Mouse (Mus musculus) thymus, postnatal 10 days (tissue): ENCODE measurements around the gene Itpripl2.

Source experiments
- DNase-seq, 2 experiments: peaks; one replicate each; pipeline ENCODE4 v3.0.0; 2021; ENCODE audit warnings: low spot score in 2 of 2

The Itpripl2 gene

GRCm38 (mm10) chr7:118491431-118492147 lies at the start of gene Itpripl2:
Gene Itpripl2 (minus strand): TSS chr7:118491975.
- DNase-seq = peak; percentile 15 to 45

- no peak for DNase-seq
These were observed 43.3 kb upstream of the Itpripl2 start for GRCm38 (mm10) chr7:118535076-118535475.

GRCm38 (mm10) chr7:118534326-118534725 lies 42.6 kb upstream of the Itpripl2 start:
- no peak for DNase-seq

- DNase-seq = peak; percentile 91 to 93
These were observed 41.4 kb upstream of the Itpripl2 start, which contains the start of gene Coq7 for GRCm38 (mm10) chr7:118533178-118533578. Gene Coq7 (minus strand): TSS chr7:118533356.

GRCm38 (mm10) chr7:118532519-118533177 lies 40.9 kb upstream of the Itpripl2 start:
- DNase-seq = peak; percentile 96

DNA sequence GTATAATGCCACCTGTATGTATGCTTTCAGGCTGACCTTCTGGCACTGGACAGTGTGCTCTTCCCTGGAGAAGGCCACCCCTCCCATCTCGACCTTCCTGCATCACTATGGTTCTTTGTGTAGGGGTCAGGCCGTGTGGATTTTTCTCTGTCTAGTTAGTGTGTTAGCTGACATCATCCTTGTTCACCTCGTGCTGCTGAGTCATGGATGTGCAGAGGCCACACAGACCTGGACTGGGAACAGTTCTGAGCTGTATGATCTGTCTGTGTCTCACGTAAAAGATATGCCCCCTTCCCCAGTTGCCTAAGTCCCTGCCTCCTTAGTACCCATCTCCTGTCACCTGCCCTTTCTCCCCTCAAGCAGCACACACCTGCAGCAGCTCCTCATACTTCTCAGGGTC lies 35.2 kb upstream of the Itpripl2 start:
- no peak for DNase-seq

- DNase-seq = no peak
These were observed 30.3 kb upstream of the Itpripl2 start for GRCm38 (mm10) chr7:118522077-118522476.

- DNase-seq = no peak
These were observed 27.9 kb upstream of the Itpripl2 start for GRCm38 (mm10) chr7:118519661-118520060.

- peak; percentile 35 to 84 for DNase-seq
These were observed 26.9 kb upstream of the Itpripl2 start for GRCm38 (mm10) chr7:118518687-118519086.

- DNase-seq = no peak
These were observed 26.0 kb upstream of the Itpripl2 start for GRCm38 (mm10) chr7:118517819-118518218.

DNA sequence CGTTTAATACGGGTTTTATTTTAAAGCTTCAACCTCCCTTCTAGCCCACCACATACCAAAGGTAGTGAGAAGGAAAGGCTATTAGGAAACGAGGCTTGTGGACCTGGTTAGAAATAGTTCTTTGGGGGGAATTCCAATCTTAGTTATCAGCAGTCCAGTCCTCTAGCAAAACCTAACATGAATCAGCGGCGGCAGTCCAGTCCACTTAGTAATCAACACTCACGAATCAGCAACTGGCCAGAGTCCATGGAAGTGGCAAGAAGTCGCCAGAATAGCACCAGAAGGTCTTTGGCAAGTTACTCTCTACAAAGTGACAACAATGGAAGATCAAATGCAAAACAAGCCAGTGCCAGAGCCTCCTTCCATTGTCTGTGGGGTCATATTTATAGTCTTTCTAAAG lies 16.8 kb upstream of the Itpripl2 start:
- DNase-seq = no peak

- no peak for DNase-seq
These were observed 12.1 kb upstream of the Itpripl2 start for GRCm38 (mm10) chr7:118503844-118504243.

- no peak for DNase-seq
These were observed 10.6 kb upstream of the Itpripl2 start for GRCm38 (mm10) chr7:118502333-118502732.

DNA sequence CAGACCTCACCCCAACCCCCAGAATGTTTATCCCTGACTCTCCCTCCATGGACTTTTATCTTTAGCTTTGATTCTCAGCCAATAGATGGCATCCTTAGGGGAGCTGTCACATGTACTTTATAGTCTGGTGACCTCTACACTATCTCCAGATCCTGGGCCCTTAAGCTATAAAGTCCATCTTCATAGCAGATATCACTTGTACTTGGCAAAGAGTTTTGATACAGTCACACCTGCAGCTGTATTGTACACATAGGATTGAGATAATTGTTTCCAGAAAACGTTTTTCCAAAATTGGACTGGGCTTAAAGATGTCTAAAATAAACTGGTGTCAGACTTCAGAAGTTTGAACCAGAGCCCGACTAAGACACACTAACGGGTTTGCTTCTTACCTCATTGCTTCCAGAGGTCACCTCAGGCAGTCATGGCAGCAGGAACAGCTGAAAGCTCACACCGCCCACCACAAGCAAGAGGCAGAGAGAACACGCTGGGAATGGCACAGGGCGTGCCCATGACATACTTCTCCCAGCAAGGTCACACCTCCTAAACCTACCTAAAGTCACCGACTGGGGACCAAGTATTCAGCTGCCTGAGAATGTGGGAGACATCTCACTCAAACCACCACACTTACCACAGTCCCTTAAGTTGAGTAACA lies 8.1 kb upstream of the Itpripl2 start:
- no peak for DNase-seq

DNA sequence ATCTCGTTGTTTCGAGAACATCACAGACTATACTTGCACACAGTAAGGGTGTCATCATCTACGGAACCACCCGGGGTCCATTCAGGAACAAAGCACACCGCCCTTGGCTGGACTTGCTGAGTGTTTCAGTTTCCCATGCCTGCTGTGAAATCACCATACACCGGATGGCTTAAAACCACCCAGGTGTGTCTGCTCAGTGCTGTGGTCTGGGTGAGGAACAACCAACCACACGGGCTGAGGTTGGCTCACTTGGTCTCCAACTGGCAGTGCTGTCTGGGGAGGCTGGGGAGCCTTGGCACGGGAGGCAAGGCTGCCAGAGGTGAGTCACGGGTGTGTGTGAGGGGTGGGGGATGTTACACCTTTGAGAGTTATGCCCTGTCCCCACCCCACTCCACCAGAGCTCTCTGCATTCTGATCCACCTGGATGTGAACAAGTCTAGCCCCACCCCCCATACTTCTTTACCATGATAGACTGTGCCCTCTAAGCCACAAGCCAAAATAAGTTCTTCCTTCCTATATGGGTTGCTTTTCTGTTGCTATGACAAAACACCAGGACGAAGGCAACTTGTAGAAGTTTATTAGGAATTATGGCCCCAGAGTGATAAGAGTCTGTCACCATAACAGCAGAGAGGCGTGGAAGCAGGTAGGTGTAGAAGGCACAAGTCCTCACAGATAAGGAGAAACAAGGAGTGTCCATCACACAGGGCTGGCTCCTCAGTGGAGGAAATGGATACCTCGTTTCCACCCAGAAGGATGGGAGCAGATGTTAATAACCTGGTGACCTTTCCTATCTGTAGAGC lies 7.4 kb upstream of the Itpripl2 start:
- no peak for DNase-seq

- no peak for DNase-seq
These were observed 3.3 kb upstream of the Itpripl2 start for GRCm38 (mm10) chr7:118494892-118495579.

DNA sequence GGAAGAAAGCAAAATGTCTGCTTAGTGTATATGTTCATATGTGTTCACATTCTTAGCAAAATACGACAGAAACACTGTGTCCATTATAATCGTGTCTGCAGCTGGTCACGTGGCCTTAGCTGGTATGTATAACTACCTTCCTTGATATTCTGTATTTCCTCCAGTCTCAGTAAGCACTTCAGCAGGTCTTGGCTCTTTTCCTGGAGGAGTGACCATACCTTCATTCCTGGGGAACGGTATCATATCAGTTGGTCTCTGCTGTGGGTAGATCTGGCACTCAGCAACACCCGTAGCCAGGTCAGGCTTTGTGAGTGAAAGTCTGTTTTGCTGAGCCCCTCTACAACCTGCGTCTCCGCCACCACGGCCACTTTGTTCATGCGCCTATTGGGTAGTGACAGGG lies 2.1 kb upstream of the Itpripl2 start:
- DNase-seq = no peak

- DNase-seq = no peak
These were observed 927 bp downstream of the Itpripl2 start for GRCm38 (mm10) chr7:118490666-118491430.

GRCm38 (mm10) chr7:118489706-118490665 lies 1.8 kb downstream of the Itpripl2 start:
- DNase-seq = no peak
